Mouse (Mus musculus) liver, embryonic 13.5 days (tissue): ENCODE data around the gene Apbb2. TPM values are rescaled to one million over a fixed set of nuclear protein-coding genes. Genes with fewer than 3 reads are reported as not detected.
A peak's percentile ranks its signal among the peaks of the same experiment; 100 is the strongest.

Experiments
- ATAC-seq: fragments of 200-750 bp; cut with Nextera tagmentation; 2 replicates; pipeline ENCODE4 v1.8.0; 2017; ENCODE audit warnings: low read depth, mild to moderate bottlenecking, moderate number of reproducible peaks, moderate library complexity
- DNase-seq: peaks from one replicate; pipeline ENCODE4 v3.0.0; 2022
- H3K27ac ChIP-seq: fragments of 300-500 bp; sonication (generic); 2 replicates; pipeline ENCODE4 v1.5.1; 2015; ENCODE audit warnings: moderate library complexity, mild to moderate bottlenecking, inconsistent platforms
- H3K27me3 ChIP-seq: fragments of 300-500 bp; sonication (generic); 2 replicates; pipeline ENCODE4 v1.6.1; 2015; ENCODE audit warnings: mild to moderate bottlenecking, inconsistent platforms
- H3K36me3 ChIP-seq: fragments of 300-500 bp; sonication (generic); 2 replicates; pipeline ENCODE4 v1.6.1; 2015; ENCODE audit warnings: mild to moderate bottlenecking, inconsistent platforms
- H3K4me1 ChIP-seq: fragments of 300-500 bp; sonication (generic); replicated peaks from 2 replicates; pipeline ENCODE4 v1.6.1; 2015; ENCODE audit warnings: inconsistent platforms
- H3K4me2 ChIP-seq: fragments of 300-500 bp; sonication (generic); 2 replicates; pipeline ENCODE4 v1.6.1; 2015; ENCODE audit warnings: inconsistent platforms, mild to moderate bottlenecking, moderate library complexity
- H3K4me3 ChIP-seq: fragments of 300-500 bp; sonication (generic); replicated peaks from 2 replicates; pipeline ENCODE4 v1.5.1; 2015; ENCODE audit warnings: mild to moderate bottlenecking, inconsistent platforms
- H3K9ac ChIP-seq: fragments of 300-500 bp; sonication (generic); 2 replicates; pipeline ENCODE4 v1.6.1; 2015; ENCODE audit warnings: mild to moderate bottlenecking, inconsistent platforms
- H3K9me3 ChIP-seq: fragments of 300-500 bp; sonication (generic); replicated peaks from 2 replicates; pipeline ENCODE4 v1.6.1; 2016; ENCODE audit warnings: inconsistent platforms
- WGBS: fragments of 180-500 bp; shearing (Covaris S2); methylation state at CpG from one replicate; pipeline ENCODE4 v1.1.7; 2015; ENCODE audit not compliant: insufficient replicate concordance; 5-methylcytosine and 5-hydroxymethylcytosine counted together
- polyA plus RNA-seq: library from polyadenylated mRNA; unstranded; fragments of >200 nt; fragmentation: Nextera tagmentation; extraction: Ambion mirVana; gene quantifications from 2 replicates; pipeline ENCODE4 v1.2.1, GENCODE M21; 2015

Apbb2 gene
- polyA plus RNA-seq, 1 experiment from 2014 or later, result 4.3 TPM

DNA sequence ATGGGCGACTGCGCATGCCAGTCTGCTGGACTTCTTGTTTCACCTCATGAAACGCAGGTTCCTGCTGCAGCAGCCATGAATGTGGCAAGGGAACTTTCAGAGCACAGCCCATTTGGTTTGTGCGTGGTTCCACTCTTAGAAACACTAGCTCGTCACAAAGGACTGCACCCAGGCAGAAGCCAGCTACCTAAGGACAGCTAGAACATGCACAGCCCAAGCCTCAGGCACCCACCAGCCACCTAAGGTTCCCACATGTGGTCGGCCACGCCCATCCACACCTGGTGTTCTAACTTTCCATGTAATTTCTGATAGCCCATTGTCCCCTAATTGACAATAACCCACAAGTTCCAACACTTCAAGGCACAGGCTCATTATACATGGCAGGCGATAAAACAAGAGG lies 102.3 kb downstream of the Apbb2 start:
- Histone ChIP-seq H3K4me3 (no peak overlapping the region), H3K27me3 (no peaks in the 10 kb centered on the region), H3K27ac (no peak overlapping the region), H3K4me1 (no peaks in the 10 kb centered on the region), H3K9ac (no peak overlapping the region), H3K9me3 (no peaks in the 10 kb centered on the region), H3K36me3 (no peaks in the 10 kb centered on the region), H3K4me2 (no peak overlapping the region)
- ATAC-seq, result no peak
- 70% methylated on average over 8 of the region's 8 CpGs for WGBS
- DNase-seq, result no peak

DNA sequence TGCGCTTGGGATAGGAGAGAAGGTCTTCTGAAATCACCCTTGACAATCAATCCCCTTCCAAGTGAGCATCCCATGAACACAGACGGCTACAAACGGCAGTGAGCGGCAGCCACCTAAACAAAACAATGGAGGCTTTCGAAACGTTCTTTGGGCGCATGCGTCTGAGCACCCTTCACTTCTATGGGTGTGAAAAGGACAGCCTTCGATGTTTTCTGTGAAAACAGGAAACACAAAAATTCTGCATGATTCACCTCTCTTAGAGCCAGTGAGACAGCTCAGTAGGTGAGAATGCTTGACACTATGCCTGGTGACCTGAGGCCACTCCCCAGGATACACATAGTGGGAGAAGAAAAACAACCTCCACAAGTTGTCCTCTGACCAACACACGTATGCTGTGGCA lies 103.3 kb downstream of the Apbb2 start:
- no peak overlapping the region for H3K27ac ChIP-seq
- no peak overlapping the region for H3K9ac ChIP-seq
- H3K4me1 ChIP-seq, result no peaks in the 10 kb centered on the region
- H3K36me3 ChIP-seq, result no peaks in the 10 kb centered on the region
- WGBS, result 76% methylated on average over 10 of the region's 10 CpGs
- H3K27me3 ChIP-seq, result no peaks in the 10 kb centered on the region
- ATAC-seq, result no peak
- no peaks in the 10 kb centered on the region for H3K9me3 ChIP-seq
- no peak for DNase-seq
- no peak overlapping the region for H3K4me3 ChIP-seq
- H3K4me2 ChIP-seq, result no peak overlapping the region

DNA sequence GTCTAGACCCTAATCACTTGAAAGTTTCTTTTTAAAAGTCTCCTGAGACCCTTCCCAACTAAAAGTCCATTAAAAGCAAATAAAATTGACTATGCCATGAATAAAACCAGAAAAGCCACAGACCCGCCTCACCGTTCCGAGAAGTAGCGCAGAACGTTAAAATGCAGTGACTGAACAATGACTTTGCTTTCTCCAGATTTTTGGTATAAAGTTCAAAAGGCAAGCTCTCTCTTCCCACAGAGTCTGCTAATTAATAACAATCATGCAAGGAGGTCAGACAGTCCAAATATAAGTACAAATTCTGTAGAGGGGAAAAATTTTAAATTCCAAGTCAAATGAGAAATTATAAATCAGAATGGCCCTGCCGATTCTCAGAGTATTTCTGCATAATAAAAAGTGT lies 103.9 kb downstream of the Apbb2 start:
- no peak for ATAC-seq
- WGBS, result 82% methylated on average over 6 of the region's 6 CpGs
- H3K36me3 ChIP-seq, result no peaks in the 10 kb centered on the region

DNA sequence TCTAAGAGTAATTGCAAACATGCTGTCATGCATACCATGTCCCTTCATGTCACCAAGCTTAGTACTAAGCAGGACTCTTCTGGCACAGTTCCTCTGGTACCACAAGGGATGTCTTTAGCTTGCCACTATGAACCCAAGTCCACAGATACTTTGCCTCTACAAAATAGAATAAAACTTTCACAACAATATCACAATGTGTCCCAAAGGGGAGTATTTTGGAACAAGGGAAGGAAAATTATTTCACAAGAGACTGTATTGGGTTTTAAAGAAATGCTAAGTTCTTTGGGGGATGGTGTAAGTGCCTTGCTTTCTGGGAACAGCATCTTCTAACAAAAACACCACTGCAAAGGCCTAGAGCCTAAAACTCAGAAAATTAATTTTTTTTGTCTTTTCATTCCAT lies 105.2 kb downstream of the Apbb2 start:
- no peaks in the 10 kb centered on the region for H3K36me3 ChIP-seq
- no peaks in the 10 kb centered on the region for H3K4me1 ChIP-seq
- H3K27ac ChIP-seq, result no peak overlapping the region
- DNase-seq (no peak), ATAC-seq (no peak)
- H3K4me3 ChIP-seq, result no peak overlapping the region
- H3K27me3 ChIP-seq, result no peaks in the 10 kb centered on the region
- no peak overlapping the region for H3K4me2 ChIP-seq
- H3K9me3 ChIP-seq, result no peaks in the 10 kb centered on the region
- no peak overlapping the region for H3K9ac ChIP-seq

More for the DNA sequence above, 103.9 kb downstream of the Apbb2 start:
- Histone ChIP-seq H3K4me3 (no peak overlapping the region), H3K4me2 (no peak overlapping the region), H3K4me1 (no peaks in the 10 kb centered on the region), H3K27me3 (no peaks in the 10 kb centered on the region), H3K9ac (no peak overlapping the region), H3K9me3 (no peaks in the 10 kb centered on the region), H3K27ac (no peak overlapping the region)
- no peak for DNase-seq

DNA sequence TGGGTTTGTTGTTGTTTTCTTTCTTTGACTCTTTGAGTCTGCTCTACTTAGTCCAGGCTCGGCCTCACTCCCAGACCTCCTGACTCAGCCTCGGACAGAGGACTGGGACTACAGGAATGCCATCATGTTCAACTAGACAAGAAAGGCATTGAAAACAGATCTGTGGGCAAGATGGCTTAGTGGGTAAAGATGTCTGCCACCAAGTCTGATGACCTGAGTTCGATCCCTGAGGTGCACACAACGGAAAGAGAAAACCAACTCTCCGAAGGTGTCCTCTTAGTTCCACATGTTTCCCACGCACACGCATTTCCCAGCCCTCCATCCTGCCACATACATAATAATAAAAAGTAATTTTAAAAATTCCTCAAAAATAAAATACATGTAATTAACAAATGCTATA lies 106.1 kb downstream of the Apbb2 start:
- H3K9ac ChIP-seq, result no peak overlapping the region
- 73% methylated on average over 7 of the region's 7 CpGs for WGBS
- H3K27ac ChIP-seq, result no peak overlapping the region
- no peaks in the 10 kb centered on the region for H3K9me3 ChIP-seq
- H3K36me3 ChIP-seq, result no peaks in the 10 kb centered on the region
- H3K4me3 ChIP-seq, result no peak overlapping the region
- ATAC-seq, result no peak
- no peaks in the 10 kb centered on the region for H3K27me3 ChIP-seq
- H3K4me1 ChIP-seq, result no peaks in the 10 kb centered on the region
- no peak for DNase-seq
- H3K4me2 ChIP-seq, result no peak overlapping the region

DNA sequence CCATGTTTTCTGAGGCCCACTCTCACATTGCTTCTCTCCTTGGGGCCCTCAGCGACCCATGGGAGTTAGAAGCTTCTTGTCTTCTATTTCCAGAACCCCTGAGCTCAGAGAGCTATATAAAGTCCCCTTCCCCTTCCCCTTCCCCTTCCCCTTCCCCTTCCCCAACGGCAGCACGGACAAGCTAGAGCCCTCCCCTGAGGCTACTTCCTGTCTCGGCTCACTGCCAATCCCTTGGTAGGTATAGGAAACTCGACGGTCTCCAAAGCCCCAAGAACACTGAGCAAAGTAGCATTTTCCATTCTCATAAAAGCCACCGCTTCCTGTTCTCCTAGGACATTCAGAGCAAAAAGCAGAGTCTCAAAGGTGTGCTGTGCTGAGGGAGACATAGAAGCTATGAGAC lies 107.9 kb downstream of the Apbb2 start:
- Histone ChIP-seq H3K9ac (no peak overlapping the region), H3K9me3 (no peaks in the 10 kb centered on the region), H3K36me3 (no peaks in the 10 kb centered on the region), H3K4me3 (no peak overlapping the region), H3K4me1 (no peaks in the 10 kb centered on the region), H3K4me2 (no peak overlapping the region), H3K27ac (no peak overlapping the region), H3K27me3 (no peaks in the 10 kb centered on the region)
- DNase-seq (no peak), ATAC-seq (no peak)
- WGBS, result 41% methylated on average over 7 of the region's 7 CpGs

DNA sequence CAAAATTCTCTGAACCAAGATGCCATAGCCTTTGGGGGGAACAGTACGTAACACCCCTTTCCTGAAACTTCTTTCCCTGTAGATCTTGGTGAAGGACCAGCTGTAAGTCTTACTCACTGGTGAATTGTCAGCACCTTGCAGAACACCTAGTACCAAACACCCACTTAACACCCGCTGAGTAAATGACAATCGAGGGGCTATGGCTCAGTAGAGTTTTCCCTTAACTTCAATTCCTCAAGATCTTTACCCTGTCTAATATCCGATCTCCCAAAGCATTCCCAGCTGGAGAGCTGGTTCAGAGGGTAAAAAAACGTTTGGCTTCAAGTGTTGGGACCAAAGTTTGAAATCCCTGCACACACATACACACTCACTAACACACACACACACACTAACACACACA lies 109.4 kb downstream of the Apbb2 start:
- 62% methylated on average over 5 of the region's 5 CpGs for WGBS
- Histone ChIP-seq H3K4me2 (no peak overlapping the region), H3K4me3 (no peak overlapping the region), H3K27ac (no peak overlapping the region), H3K9ac (no peak overlapping the region), H3K36me3 (no peaks in the 10 kb centered on the region), H3K27me3 (no peaks in the 10 kb centered on the region), H3K9me3 (no peaks in the 10 kb centered on the region), H3K4me1 (peaks cover 4% of the 10 kb centered on the region; the same call in 1 of the 2 replicates)
- DNase-seq, result no peak
- no peak for ATAC-seq

DNA sequence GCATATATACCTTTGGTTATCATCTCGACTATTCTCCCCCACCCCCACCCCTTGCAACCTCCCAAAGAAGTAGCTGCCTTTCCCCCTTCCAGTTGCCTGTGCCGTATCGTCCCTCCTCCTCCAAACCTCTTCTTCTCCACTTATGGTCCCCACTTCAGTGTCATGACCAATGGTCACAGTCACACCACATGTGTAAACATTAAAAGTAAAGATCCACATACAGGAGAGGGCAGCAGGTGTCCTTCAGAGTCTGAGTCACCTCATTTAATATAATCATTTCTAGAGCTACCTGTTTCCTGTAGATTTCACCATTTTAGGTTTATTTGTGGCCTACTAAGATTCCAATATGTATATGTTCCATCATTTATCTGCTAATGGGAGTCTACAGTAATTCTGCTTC lies 113.0 kb downstream of the Apbb2 start:
- Histone ChIP-seq H3K9ac (no peak overlapping the region), H3K36me3 (no peaks in the 10 kb centered on the region), H3K27me3 (no peaks in the 10 kb centered on the region), H3K4me1 (peaks cover 14% of the 10 kb centered on the region; the same call in 1 of the 2 replicates), H3K4me3 (no peak overlapping the region), H3K27ac (no peak overlapping the region), H3K4me2 (no peak overlapping the region), H3K9me3 (no peaks in the 10 kb centered on the region)
- ATAC-seq (no peak), DNase-seq (no peak)
- 57% methylated on average over 3 of the region's 3 CpGs for WGBS

DNA sequence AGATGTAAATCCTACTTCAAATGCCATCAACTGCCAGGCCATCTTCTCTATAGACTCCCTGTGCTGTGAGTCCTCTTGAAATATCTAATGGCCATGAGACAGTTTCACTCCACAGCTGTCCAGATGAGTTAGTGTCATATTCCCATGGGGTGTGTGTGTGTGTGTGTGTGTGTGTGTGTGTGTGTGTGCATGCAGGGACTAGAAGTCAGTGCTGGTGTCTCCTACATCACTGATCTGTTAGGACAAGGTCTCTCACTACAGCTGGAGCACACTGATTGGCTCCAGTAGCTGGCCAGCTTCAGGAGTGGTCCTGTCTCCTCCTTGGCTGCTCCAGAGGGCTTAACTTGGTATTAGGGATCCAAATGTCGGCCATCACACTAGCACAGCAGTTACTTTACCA lies 113.5 kb downstream of the Apbb2 start:
- no peak overlapping the region for H3K9ac ChIP-seq
- 56% methylated on average over 1 of the region's 1 CpGs for WGBS
- H3K4me2 ChIP-seq, result no peak overlapping the region
- no peak overlapping the region for H3K27ac ChIP-seq
- H3K4me3 ChIP-seq, result no peak overlapping the region
- no peaks in the 10 kb centered on the region for H3K36me3 ChIP-seq
- no peak for ATAC-seq
- no peaks in the 10 kb centered on the region for H3K9me3 ChIP-seq
- H3K4me1 ChIP-seq, result peaks cover 14% of the 10 kb centered on the region; the same call in 1 of the 2 replicates
- no peaks in the 10 kb centered on the region for H3K27me3 ChIP-seq
- DNase-seq, result no peak

DNA sequence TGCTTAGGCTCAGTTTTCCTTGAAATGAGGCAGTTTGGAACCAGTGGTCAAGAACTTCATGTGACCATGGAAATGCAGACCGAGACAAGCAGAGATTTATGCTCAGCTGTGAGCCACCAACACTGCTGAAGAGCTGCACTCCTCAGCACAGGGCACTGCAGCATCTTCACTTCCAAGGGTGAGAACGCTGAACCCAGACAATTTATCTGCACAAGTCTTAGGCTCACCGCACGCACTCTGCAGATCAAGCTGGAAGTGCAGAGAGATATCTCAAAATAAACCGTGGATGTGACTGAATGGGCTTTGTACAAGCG lies 114.2 kb downstream of the Apbb2 start:
- H3K27ac ChIP-seq, result peak overlapping the region; percentile 5; the same call in 1 of the 2 replicates
- ATAC-seq, result no peak
- no peaks in the 10 kb centered on the region for H3K36me3 ChIP-seq
- peaks cover 14% of the 10 kb centered on the region; the same call in 1 of the 2 replicates for H3K4me1 ChIP-seq
- no peaks in the 10 kb centered on the region for H3K9me3 ChIP-seq
- H3K9ac ChIP-seq, result no peak overlapping the region
- WGBS, result 61% methylated on average over 6 of the region's 6 CpGs
- no peak for DNase-seq
- no peak overlapping the region for H3K4me2 ChIP-seq
- no peaks in the 10 kb centered on the region for H3K27me3 ChIP-seq
- no peak overlapping the region for H3K4me3 ChIP-seq

DNA sequence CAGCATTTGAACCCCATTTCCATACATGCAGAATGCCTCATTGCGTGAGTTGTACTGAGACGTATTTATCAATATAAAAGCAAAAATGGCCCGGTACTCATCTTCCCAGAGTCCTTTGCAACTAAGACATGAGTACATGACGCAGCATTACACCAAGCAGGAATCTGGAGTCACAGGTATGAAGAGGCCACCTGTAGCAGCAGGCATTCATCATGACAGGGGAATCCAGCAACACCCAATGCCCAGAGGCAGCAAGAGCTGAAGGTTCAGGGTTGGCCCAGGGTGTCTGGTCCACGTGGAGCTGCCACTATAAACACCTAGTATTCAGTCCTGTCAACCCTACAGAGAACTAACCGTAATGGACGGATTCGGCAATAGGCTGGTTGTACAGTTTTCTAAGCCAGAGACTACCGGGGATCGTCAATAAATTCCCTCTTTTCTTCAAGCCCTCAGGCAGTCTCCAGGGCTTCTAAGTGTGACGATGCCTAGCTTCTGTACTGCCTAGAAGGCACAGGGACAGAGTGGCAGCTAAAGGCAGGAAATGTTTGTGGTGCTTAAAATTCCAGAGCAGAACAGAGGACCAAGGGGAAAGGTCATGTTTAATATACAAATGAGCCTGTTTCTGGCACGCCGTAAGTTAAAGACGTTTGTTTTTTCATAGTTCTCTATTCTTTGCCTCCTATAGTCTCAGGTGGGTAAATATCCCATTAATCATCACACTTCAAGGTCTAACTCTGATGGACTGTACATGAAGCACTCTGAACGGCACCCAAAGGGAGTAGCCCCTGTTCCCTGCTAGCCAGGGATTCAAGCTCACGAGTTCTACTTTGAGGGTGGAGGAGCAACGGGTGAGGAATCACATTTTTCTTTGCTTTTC lies 114.8 kb downstream of the Apbb2 start:
- Histone ChIP-seq H3K4me3 (no peak overlapping the region), H3K27ac (peak overlapping the region; percentile 5), H3K4me2 (0 out of 2 replicates have a peak overlapping the region, but pooled peaks have one; percentile 4), H3K36me3 (no peaks in the 10 kb centered on the region), H3K9me3 (no peaks in the 10 kb centered on the region), H3K27me3 (no peaks in the 10 kb centered on the region), H3K4me1 (peaks cover 14% of the 10 kb centered on the region; the same call in 1 of the 2 replicates), H3K9ac (no peak overlapping the region)
- ATAC-seq, result peak; percentile 41; the same call in 1 of the 2 replicates
- DNase-seq, result no peak
- WGBS, result 46% methylated on average over 17 of the region's 17 CpGs

DNA sequence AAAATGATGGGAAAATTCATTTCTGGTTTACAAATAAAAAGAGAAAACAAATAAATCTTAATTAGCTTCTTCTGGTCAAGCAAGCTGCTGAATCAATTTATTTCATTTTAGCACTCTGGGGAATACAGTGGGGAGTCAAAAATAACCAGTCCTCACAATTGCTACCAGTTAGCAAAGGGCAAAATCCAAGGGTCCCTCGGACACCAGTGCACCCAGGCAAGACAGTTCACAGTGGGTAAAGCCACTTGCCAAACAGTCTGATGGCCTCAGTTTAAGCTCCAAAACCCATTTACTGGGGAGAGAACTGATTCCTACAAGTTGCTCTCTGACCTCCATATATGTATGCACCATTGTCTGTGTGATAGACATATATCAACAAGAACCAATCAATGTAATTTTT lies 115.6 kb downstream of the Apbb2 start:
- Histone ChIP-seq H3K9me3 (no peaks in the 10 kb centered on the region), H3K27ac (no peak overlapping the region), H3K4me2 (no peak overlapping the region), H3K4me1 (peaks cover 14% of the 10 kb centered on the region; the same call in 1 of the 2 replicates), H3K27me3 (no peaks in the 10 kb centered on the region), H3K9ac (no peak overlapping the region), H3K36me3 (no peaks in the 10 kb centered on the region), H3K4me3 (no peak overlapping the region)
- WGBS, result 58% methylated on average over 1 of the region's 1 CpGs
- ATAC-seq, result no peak
- no peak for DNase-seq
